Mouse (Mus musculus): Measurements from ENCODE around the gene Rbfox1.

DNA sequence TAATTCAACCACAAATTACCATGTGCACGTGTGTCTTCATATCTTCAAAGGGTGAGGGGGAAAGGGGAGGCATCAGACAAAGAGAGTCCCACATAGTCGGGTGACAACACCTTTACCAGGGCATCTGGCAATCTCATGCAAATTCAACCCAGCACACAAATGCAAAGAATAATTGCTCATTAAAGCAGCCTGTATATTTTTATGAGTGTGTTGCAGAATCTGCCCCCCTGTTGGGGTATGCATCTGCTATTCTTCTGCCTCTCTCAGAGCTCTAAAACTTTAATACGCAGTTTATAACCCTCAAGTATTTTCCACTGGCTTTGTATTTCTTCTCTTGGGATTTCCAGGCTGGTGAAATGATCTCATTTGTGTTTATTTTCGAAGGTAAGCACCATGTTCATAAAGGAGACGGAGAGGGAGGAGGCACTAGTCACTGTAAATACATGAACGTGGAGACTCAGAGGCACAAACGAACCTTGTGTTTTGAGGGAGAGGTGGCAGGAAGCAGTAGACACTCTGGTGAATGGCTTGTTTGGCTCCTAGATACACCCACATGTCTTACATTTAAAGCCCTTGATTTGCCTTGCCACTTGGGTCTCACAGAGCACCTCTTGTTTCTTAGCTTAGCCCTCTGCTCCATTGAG, 1462.5 kb downstream of the Rbfox1 start:
- no peak for TF ChIP-seq CTCF (IDR thresholded peaks at IDR 0.05; ENCODE audit: insufficient read depth, low read length)
- TF ChIP-seq POLR2A (IDR thresholded peaks at IDR 0.05; ENCODE audit: borderline replicate concordance, extremely low read depth, low read depth, low read length): no peak

All from lung, adult 2 months (tissue).